Mouse (Mus musculus) neural tube, embryonic 11.5 days (tissue): ENCODE measurements around the gene Oca2. TPM values are rescaled to one million over a fixed set of nuclear protein-coding genes. Genes with fewer than 3 reads are reported as not detected.

Experiments
- ATAC-seq: fragments of 200-750 bp; cut with Nextera tagmentation; 2 replicates; pipeline ENCODE4 v1.8.0; 2017; ENCODE audit warnings: moderate number of reproducible peaks, mild to moderate bottlenecking, moderate TSS enrichment, moderate library complexity; ENCODE audit not compliant: insufficient read depth, low FRiP score, low TSS enrichment
- DNase-seq: peaks from one replicate; pipeline ENCODE4 v3.0.0-alpha.2; 2015; ENCODE audit warnings: low spot score
- H3K27ac ChIP-seq: fragments of 300-500 bp; sonication (generic); 2 replicates; pipeline ENCODE4 v1.5.1; 2014; ENCODE audit warnings: low read depth, mild to moderate bottlenecking, low read length
- H3K27me3 ChIP-seq: fragments of 300-500 bp; sonication (generic); 2 replicates; pipeline ENCODE4 v1.6.1; 2014; ENCODE audit warnings: mild to moderate bottlenecking, low read length, mixed read lengths; ENCODE audit not compliant: control insufficient read depth, insufficient read depth
- H3K36me3 ChIP-seq: fragments of 300-500 bp; sonication (generic); 2 replicates; pipeline ENCODE4 v1.6.1; 2014; ENCODE audit warnings: mild to moderate bottlenecking, low read length, moderate library complexity, mixed read lengths; ENCODE audit not compliant: control insufficient read depth, insufficient read depth
- H3K4me1 ChIP-seq: fragments of 300-500 bp; sonication (generic); 2 replicates; pipeline ENCODE4 v1.6.1; 2014; ENCODE audit warnings: low read length, mixed read lengths; ENCODE audit not compliant: control insufficient read depth, insufficient read depth
- H3K4me2 ChIP-seq: fragments of 300-500 bp; sonication (generic); 2 replicates; pipeline ENCODE4 v1.6.1; 2014; ENCODE audit warnings: low read depth, mild to moderate bottlenecking, moderate library complexity
- H3K4me3 ChIP-seq: fragments of 300-500 bp; sonication (generic); 2 replicates; pipeline ENCODE4 v1.5.1; 2014; ENCODE audit warnings: low read depth, low read length
- H3K9ac ChIP-seq: fragments of 300-500 bp; sonication (generic); 2 replicates; pipeline ENCODE4 v1.6.1; 2014; ENCODE audit warnings: mild to moderate bottlenecking, low read length
- H3K9me3 ChIP-seq: fragments of 300-500 bp; sonication (generic); 2 replicates; pipeline ENCODE4 v1.6.1; 2016; ENCODE audit warnings: low read length; ENCODE audit not compliant: control insufficient read depth
- WGBS: fragments of 180-500 bp; shearing (Covaris S2); extraction: QIAGEN DNeasy Blood & Tissue Kit; methylation state at CpG from one replicate; pipeline ENCODE4 v1.1.7; 2014; 5-methylcytosine and 5-hydroxymethylcytosine counted together
- polyA plus RNA-seq: library from polyadenylated mRNA; unstranded; fragments of >200 nt; fragmentation: Nextera tagmentation; extraction: Ambion mirVana; gene quantifications from 2 replicates; pipeline ENCODE4 v1.2.1, GENCODE M21; 2014

The Oca2 gene
- polyA plus RNA-seq, 1 experiment from 2014 or later, result 0.09 TPM

DNA sequence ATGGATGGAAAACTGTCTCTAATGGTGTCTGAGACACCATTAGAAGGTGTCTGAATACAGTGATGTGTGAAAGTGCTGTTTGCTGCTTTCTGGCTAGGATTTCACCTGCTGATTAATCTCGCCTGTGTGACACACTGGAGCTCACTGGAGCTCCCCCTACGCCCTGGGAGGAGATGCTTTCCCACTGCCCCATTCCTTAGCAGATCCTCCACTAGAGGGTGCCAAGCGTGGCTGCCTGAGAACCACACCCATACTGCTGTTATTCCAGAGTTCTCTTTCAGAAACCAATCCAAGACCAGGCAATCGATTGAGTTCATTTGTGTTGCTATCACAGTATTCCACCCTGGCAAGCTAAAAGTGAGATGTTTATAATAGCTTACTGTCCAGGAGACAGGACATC, 88.2 kb downstream of the Oca2 start:
- no peak overlapping the region for H3K9ac ChIP-seq
- WGBS, result 58% methylated on average over 4 of the region's 4 CpGs
- no peaks in the 10 kb centered on the region for H3K36me3 ChIP-seq
- H3K4me2 ChIP-seq, result no peak overlapping the region
- ATAC-seq (no peak), DNase-seq (peak; percentile 24)
- H3K9me3 ChIP-seq, result no peaks in the 10 kb centered on the region
- H3K4me1 ChIP-seq, result no peaks in the 10 kb centered on the region
- no peaks in the 10 kb centered on the region for H3K27me3 ChIP-seq
- H3K27ac ChIP-seq, result no peak overlapping the region
- H3K4me3 ChIP-seq, result no peak overlapping the region

DNA sequence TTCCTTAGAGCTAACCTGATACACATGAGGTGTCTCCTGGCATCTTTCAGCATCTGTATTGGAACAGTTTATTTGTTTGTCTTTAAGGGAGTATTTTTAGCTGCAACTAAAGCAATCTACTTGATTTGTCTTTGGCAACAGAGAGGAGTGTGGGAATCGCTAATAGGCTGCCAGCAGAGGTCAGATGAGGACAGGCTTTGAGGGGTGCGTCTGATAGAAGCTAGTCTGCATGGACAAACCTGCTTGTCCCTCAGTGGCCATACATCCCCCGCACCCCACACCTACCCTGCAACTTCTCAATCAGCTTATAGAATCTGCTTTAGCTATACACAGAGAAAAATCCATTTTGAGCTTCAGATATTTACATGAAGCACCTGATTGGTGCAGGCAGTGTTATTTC, 109.0 kb downstream of the Oca2 start:
- H3K9me3 ChIP-seq, result no peaks in the 10 kb centered on the region
- H3K4me3 ChIP-seq, result no peak overlapping the region
- no peak for ATAC-seq
- DNase-seq, result no peak
- H3K27ac ChIP-seq, result no peak overlapping the region
- no peaks in the 10 kb centered on the region for H3K4me1 ChIP-seq
- H3K4me2 ChIP-seq, result no peak overlapping the region
- no peaks in the 10 kb centered on the region for H3K27me3 ChIP-seq
- 58% methylated on average over 3 of the region's 3 CpGs for WGBS
- no peak overlapping the region for H3K9ac ChIP-seq
- H3K36me3 ChIP-seq, result no peaks in the 10 kb centered on the region

GRCm38 (mm10) chr7:56356658-56357342, 117.2 kb downstream of the Oca2 start:
- H3K9ac ChIP-seq, result no peak overlapping the region
- no peak for ATAC-seq
- no peaks in the 10 kb centered on the region for H3K4me1 ChIP-seq
- no peak for DNase-seq
- H3K4me2 ChIP-seq, result no peak overlapping the region
- 90% methylated on average over 4 of the region's 4 CpGs for WGBS
- no peak overlapping the region for H3K4me3 ChIP-seq
- H3K27me3 ChIP-seq, result no peaks in the 10 kb centered on the region
- no peaks in the 10 kb centered on the region for H3K9me3 ChIP-seq
- no peak overlapping the region for H3K27ac ChIP-seq
- no peaks in the 10 kb centered on the region for H3K36me3 ChIP-seq

DNA sequence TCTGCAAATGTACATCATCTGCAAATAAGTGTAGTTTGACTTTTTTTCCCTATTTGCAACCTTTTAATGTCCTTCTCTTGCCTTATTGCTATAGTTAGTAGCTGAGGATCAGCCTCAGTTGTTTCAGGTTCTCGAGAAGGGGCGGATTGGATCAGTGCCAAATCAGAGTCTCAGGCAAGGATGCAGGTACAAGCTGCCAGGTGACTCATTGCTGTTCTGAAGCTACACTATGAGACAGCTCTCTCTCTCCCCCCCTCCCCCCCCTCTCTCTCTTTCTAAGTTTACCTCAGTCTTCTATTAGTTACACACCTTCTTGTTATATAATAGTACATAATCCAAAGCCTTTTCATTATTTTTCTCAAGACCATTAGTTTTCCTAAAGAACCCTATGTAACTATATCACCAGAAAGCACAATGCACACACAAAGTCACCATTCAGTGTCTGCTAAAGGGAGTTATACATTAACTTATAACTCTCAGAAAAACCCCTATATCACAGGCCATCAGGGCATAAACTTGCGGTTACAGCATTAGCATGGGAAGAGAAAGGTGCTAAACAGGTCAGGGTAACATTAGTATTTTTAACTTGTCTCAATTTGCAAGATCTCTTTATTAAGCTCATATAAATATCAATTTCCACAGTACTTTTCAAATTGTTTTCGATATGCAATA, 142.3 kb downstream of the Oca2 start:
- Histone ChIP-seq H3K36me3 (no peaks in the 10 kb centered on the region), H3K4me1 (no peaks in the 10 kb centered on the region), H3K27me3 (no peaks in the 10 kb centered on the region), H3K9ac (no peak overlapping the region), H3K4me3 (no peak overlapping the region), H3K4me2 (no peak overlapping the region), H3K27ac (no peak overlapping the region), H3K9me3 (no peaks in the 10 kb centered on the region)
- 89% methylated on average over 4 of the region's 4 CpGs for WGBS
- ATAC-seq, result no peak
- no peak for DNase-seq

DNA sequence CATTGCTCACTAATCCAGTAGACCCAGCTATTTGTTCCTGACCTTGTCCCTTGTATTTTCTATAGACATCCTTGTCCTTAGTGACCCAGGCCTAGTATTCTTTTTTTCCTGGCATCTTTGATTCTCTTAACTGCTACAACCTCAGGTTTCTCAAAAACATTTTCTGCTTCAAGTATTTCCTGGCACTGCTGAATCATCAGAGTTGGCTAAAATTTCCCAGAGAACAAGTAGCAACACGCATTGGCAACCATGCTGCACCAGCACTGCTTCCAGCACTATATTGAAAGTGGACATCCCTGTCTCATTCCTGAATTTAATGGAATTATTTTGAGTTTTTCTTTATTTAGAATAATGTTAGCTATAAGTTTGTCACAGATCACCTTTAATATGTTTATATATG, 143.1 kb downstream of the Oca2 start:
- H3K9me3 ChIP-seq, result no peaks in the 10 kb centered on the region
- H3K27ac ChIP-seq, result no peak overlapping the region
- no peak for DNase-seq
- no peak overlapping the region for H3K4me3 ChIP-seq
- WGBS, result 89% methylated on average over 1 of the region's 1 CpGs
- no peak overlapping the region for H3K9ac ChIP-seq
- no peak overlapping the region for H3K4me2 ChIP-seq
- H3K27me3 ChIP-seq, result no peaks in the 10 kb centered on the region
- no peak for ATAC-seq
- H3K36me3 ChIP-seq, result no peaks in the 10 kb centered on the region
- no peaks in the 10 kb centered on the region for H3K4me1 ChIP-seq

GRCm38 (mm10) chr7:56388295-56388694, 148.7 kb downstream of the Oca2 start:
- Histone ChIP-seq H3K9ac (no peak overlapping the region), H3K4me1 (no peaks in the 10 kb centered on the region), H3K27ac (no peak overlapping the region), H3K27me3 (no peaks in the 10 kb centered on the region), H3K36me3 (no peaks in the 10 kb centered on the region), H3K4me3 (no peak overlapping the region), H3K9me3 (no peaks in the 10 kb centered on the region), H3K4me2 (no peak overlapping the region)
- WGBS, result 89% methylated on average over 2 of the region's 2 CpGs
- ATAC-seq, result no peak
- DNase-seq, result no peak

DNA sequence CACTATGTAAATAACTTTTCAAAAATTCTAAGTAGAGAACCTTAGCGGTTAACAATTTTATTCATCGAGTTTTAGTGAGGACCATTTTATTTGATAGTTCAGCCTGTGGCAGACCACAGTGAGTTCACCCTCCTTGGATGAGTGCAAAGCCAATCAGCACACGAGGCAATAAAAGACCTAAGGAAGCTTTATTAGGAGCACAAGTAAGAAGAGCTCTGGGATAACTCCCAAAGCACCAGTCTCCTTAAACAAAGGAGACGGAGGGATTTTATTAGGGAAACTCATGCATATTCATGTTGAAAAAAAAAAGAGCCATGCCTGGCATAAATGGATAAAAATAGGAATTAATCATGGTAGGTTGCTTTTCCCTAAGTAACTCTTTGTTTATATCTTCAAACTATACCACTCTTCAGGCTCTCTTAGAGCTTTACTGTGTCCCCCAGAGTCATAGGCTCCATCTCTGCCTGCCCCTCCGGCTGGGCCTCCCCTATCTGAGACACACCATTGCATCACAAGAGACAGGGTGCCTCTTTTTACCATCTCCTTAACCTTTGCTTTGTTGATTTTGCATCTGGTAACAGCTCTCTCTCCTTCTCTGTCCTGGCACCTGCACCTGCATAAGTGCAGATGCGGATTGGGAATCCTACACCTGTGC, 178.7 kb downstream of the Oca2 start:
- Histone ChIP-seq H3K27ac (no peak overlapping the region), H3K4me1 (no peaks in the 10 kb centered on the region), H3K4me2 (no peak overlapping the region), H3K27me3 (no peaks in the 10 kb centered on the region), H3K36me3 (no peaks in the 10 kb centered on the region), H3K9ac (no peak overlapping the region), H3K4me3 (no peak overlapping the region), H3K9me3 (no peaks in the 10 kb centered on the region)
- WGBS, result 50% methylated on average over 6 of the region's 6 CpGs
- no peak; the same call in 1 of the 2 replicates for ATAC-seq
- DNase-seq, result no peak

GRCm38 (mm10) chr7:56419253-56419844, 179.8 kb downstream of the Oca2 start:
- H3K4me2 ChIP-seq, result no peak overlapping the region
- no peak overlapping the region for H3K9ac ChIP-seq
- 26% methylated on average over 5 of the region's 5 CpGs for WGBS
- no peaks in the 10 kb centered on the region for H3K36me3 ChIP-seq
- ATAC-seq, result no peak
- no peak for DNase-seq
- no peak overlapping the region for H3K4me3 ChIP-seq
- no peaks in the 10 kb centered on the region for H3K4me1 ChIP-seq
- no peaks in the 10 kb centered on the region for H3K9me3 ChIP-seq
- H3K27ac ChIP-seq, result no peak overlapping the region
- H3K27me3 ChIP-seq, result no peaks in the 10 kb centered on the region
